Mouse (Mus musculus) thymus, postnatal 0 days (tissue): ENCODE data around the gene Ubxn1. TPM values are rescaled to one million over a fixed set of nuclear protein-coding genes. Genes with fewer than 3 reads are reported as not detected.

ENCODE experiments used
- DNase-seq: peaks from one replicate; pipeline ENCODE4 v3.0.0-alpha.2; 2015; ENCODE audit warnings: low spot score
- microRNA-seq: library from miRNA; unstranded; fragments of <30 nt; microRNA quantifications from one replicate; pipeline ENCODE4, GENCODE M21; 2016; ENCODE audit warnings: borderline number of aligned reads
- polyA plus RNA-seq: library from polyadenylated mRNA; unstranded; fragments of >200 nt; fragmentation: Nextera tagmentation; extraction: Ambion mirVana; gene quantifications from 2 replicates; pipeline ENCODE4 v1.2.1, GENCODE M21; 2015

The Ubxn1 gene
- polyA plus RNA-seq, 1 experiment from 2014 or later: 171 TPM

DNA sequence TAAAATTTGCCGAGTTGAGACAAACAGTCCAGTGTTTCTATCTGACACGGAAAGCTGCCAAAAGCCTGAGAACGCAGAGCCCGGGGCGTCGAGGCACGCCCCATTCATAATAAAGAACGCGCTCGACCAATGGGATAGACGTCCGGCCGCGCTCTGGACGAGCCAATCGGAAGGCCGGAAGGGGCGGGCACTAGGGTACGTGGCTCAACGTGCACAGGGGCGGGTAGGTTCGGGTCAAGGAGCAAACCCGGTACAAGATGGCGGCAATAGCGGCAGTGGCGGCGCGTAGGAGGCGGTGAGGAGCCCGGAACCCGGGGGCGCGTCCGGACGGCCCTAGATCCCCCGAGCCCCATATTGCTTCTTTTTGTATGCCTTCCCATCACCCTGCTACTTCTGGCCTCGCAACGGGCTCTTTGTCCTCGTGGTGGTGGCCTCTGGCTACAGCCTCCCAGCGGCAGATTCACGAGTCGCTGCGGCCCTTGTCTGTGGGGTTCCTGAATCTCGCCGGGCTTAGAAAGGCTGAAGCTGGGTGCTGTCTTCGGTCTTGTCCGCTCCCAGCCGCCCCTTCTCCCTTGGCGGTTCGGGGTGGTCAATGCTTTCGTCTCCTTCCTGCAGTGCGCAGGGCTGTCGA is 26.7 kb downstream of the Ubxn1 start, which contains the start of gene Ganab:
Ganab (plus strand) TSS at position 207 of the 631 bp plus-strand sequence.
- peak; percentile 96 for DNase-seq

- DNase-seq: peak; percentile 27
These were observed 27.3 kb downstream of the Ubxn1 start for GRCm38 (mm10) chr19:8898576-8898975.

DNA sequence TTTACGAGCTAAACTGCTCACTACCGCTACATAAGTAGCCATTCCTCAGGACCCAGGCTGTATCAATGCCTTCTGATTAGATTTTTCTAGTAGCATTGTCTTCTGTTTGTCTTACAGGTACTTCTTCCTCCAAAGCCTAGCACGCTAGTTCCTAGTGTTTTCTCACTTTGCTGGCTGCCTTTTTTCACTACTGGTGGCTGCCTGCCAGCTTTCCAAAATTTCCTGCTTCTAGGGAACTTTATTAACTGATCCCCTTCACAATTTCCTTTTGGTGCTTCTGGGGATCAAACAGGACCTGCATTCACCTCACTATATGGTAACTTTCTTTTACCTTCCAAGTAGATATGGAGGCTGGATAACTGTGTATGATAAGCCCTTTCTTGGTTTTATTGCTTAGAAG is 27.8 kb downstream of the Ubxn1 start:
- no peak for DNase-seq

- no peak for DNase-seq
These were observed 32.1 kb downstream of the Ubxn1 start for GRCm38 (mm10) chr19:8903412-8903811.

GRCm38 (mm10) chr19:8908531-8908930 is 37.2 kb downstream of the Ubxn1 start:
- no peak for DNase-seq

- no peak for DNase-seq
These were observed 40.5 kb downstream of the Ubxn1 start for GRCm38 (mm10) chr19:8911810-8912209.

DNA sequence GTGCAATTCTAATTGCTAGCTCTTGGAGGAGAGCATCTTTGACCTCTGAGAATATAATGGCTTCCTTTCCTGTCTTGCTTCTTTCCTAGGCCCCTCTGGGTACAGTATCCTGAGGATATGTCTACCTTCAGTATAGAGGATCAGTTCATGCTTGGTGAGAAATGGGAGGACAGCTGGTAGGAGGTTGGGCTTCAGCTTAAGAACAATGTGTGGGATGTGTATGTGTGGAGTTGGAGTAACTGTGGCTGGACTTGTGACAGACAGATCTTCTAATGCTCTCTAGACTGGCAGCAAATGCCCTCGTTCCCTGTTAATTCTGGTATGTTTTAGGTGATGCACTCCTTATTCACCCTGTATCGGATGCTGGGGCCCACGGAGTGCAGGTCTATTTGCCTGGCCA is 42.9 kb downstream of the Ubxn1 start:
- DNase-seq: no peak

DNA sequence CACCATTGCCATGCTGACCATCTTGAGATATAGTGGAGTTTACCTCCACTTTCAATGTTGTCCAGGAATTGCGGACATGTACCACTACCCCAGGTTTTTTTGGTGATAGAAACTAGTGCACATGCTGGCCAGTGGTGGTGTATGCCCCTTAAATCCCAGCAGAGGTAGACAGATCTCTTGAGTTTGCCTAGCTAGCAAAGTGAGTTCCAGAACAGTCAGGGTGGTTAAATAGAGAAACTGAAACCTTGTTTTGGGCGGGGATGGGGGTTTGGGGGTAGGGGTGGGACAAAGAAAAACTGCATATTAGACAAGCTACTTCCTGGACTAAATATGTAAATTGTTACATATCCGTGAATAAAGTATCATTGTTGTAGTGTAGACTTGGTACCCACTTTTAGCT is 47.7 kb downstream of the Ubxn1 start:
- DNase-seq: no peak

DNA sequence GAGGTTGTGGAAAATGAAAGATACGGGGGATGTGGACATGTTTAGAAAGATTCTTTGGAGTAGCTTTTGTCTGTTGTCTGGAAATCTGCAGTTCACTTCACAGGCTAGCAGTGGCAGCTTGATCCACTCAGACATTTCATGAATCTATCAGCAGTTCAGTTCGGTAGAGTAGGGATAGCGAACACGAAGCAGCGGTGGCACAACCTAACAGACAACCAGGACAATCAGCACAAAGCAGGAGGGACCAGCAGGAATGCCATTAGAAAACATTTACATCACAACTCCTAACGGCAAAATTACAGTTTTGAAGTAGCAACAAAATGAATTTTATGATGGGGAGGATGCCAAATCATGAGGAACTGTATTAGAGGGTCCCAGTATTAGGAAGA is 48.4 kb downstream of the Ubxn1 start:
- DNase-seq: no peak

- DNase-seq: peak; percentile 77
These were observed 48.9 kb downstream of the Ubxn1 start, which contains the start of gene B3gat3 for GRCm38 (mm10) chr19:8920073-8920736. Gene B3gat3, plus strand, starts transcription at chr19:8920374.

DNA sequence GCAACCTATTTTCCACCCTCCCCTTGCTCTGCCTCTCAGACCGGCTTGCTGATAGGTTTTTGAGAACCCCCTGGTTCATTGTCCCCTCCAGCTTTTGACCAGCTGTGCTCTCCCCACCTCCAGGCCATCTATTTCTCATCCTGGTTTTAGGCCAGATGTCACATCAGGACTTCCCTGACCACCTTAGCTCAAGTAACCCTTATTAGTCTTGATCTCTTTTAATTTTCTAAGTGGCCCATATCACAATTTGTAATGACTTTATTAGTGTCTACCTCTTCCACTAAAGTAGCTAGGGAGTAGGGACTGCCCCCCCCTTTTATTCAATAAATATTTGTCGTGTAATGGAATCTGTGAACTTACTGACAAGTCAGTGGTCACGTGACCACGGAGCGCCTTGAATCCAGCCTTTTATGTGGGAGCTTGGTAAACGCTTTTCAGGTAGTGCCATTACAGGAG is 49.6 kb downstream of the Ubxn1 start:
- DNase-seq: peak; percentile 61

DNA sequence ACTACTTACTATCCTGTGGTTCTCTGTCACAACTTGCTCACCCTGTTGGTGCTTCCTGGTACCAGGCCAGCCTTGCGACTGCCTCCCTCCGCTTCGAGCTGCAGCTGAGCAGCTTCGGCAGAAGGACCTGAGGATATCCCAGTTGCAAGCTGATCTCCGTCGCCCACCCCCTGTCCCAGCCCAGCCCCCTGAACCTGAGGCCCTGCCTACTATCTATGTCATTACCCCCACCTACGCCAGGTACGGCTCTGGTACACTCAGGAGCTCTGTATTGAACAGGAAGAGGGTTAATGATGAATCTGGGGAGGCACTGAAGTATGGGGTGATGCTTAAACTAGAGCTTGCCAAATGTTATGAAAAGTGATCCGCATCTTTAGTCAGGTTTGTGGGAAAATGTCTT is 50.4 kb downstream of the Ubxn1 start:
- no peak for DNase-seq

Small RNAs within 50 kb of the gene (microRNA-seq; reads per million reads assigned to microRNA genes)
- gene Mir5136: not detected

Other genes with a start within 250 kb of the Ubxn1 start
- gene Chrm1, start 207.7 kb upstream of the Ubxn1 start, polyA plus RNA-seq: 0.04 and 0.05 TPM in 2 replicates
- 122 and 131 TPM in 2 replicates for gene Slc3a2, start 148.1 kb upstream of the Ubxn1 start, polyA plus RNA-seq
- gene Wdr74, start 135.7 kb upstream of the Ubxn1 start, polyA plus RNA-seq: 101 and 103 TPM in 2 replicates
- gene 1700092M07Rik, start 130.8 kb upstream of the Ubxn1 start, polyA plus RNA-seq: 0.79 and 0.84 TPM in 2 replicates
- gene Stx5a, start 130.1 kb upstream of the Ubxn1 start, polyA plus RNA-seq: 108 and 114 TPM in 2 replicates
- gene Nxf1, start 114.4 kb upstream of the Ubxn1 start, polyA plus RNA-seq: 182 and 200 TPM in 2 replicates
- 205 and 223 TPM in 2 replicates for gene Tmem223, start 100.5 kb upstream of the Ubxn1 start, polyA plus RNA-seq
- gene Tmem179b, start 97.0 kb upstream of the Ubxn1 start, polyA plus RNA-seq: 154 and 166 TPM in 2 replicates
- 24.1 and 24.7 TPM in 2 replicates for gene Taf6l, start 85.1 kb upstream of the Ubxn1 start, polyA plus RNA-seq
- 233 and 246 TPM in 2 replicates for gene Polr2g, start 72.9 kb upstream of the Ubxn1 start, polyA plus RNA-seq
- gene Zbtb3, start 68.9 kb upstream of the Ubxn1 start, polyA plus RNA-seq: 2.9 and 3.5 TPM in 2 replicates
- 44.1 and 49.8 TPM in 2 replicates for gene Ttc9c, start 52.2 kb upstream of the Ubxn1 start, polyA plus RNA-seq
- gene Hnrnpul2, start 51.5 kb upstream of the Ubxn1 start, polyA plus RNA-seq: 4.3 and 5.3 TPM in 2 replicates
- gene AC129217.1, start 41.7 kb upstream of the Ubxn1 start, polyA plus RNA-seq: not detected in 2 replicates
- 54.6 and 63.0 TPM in 2 replicates for gene Bscl2, start 34.0 kb upstream of the Ubxn1 start, polyA plus RNA-seq
- 0.36 and 0.66 TPM in 2 replicates for gene Gng3, start 32.3 kb upstream of the Ubxn1 start, polyA plus RNA-seq
- 0.78 and 1.1 TPM in 2 replicates for gene Lrrn4cl, start 20.7 kb upstream of the Ubxn1 start, polyA plus RNA-seq
- 106 and 119 TPM in 2 replicates for gene Uqcc3, start 9.4 kb downstream of the Ubxn1 start, polyA plus RNA-seq
- gene Lbhd1, start 12.2 kb downstream of the Ubxn1 start, polyA plus RNA-seq: 67.6 and 70.2 TPM in 2 replicates
- gene Gm49403, start 12.4 kb downstream of the Ubxn1 start, polyA plus RNA-seq: not detected in 2 replicates
- 80.7 and 98.0 TPM in 2 replicates for gene 1810009A15Rik, start 17.4 kb downstream of the Ubxn1 start, polyA plus RNA-seq
- gene Gm49416, start 17.4 kb downstream of the Ubxn1 start, polyA plus RNA-seq: not detected in 2 replicates
- gene Ints5, start 21.5 kb downstream of the Ubxn1 start, polyA plus RNA-seq: 32.4 and 33.6 TPM in 2 replicates
- gene Ganab, start 26.6 kb downstream of the Ubxn1 start, polyA plus RNA-seq: 51.9 and 55.5 TPM in 2 replicates
- 28.4 and 29.3 TPM in 2 replicates for gene B3gat3, start 48.9 kb downstream of the Ubxn1 start, polyA plus RNA-seq
- gene Rom1, start 57.9 kb downstream of the Ubxn1 start, polyA plus RNA-seq: 4.7 TPM in 2 replicates
- gene Eml3, start 58.1 kb downstream of the Ubxn1 start, polyA plus RNA-seq: 25.2 and 27.1 TPM in 2 replicates
- gene Mta2, start 70.4 kb downstream of the Ubxn1 start, polyA plus RNA-seq: 203 and 214 TPM in 2 replicates
- 31.2 and 32.4 TPM in 2 replicates for gene Tut1, start 82.4 kb downstream of the Ubxn1 start, polyA plus RNA-seq
- 326 and 340 TPM in 2 replicates for gene Eef1g, start 95.5 kb downstream of the Ubxn1 start, polyA plus RNA-seq
- 20.3 and 22.3 TPM in 2 replicates for gene Ahnak, start 117.8 kb downstream of the Ubxn1 start, polyA plus RNA-seq
- 10.7 and 11.0 TPM in 2 replicates for gene Scgb1a1, start 216.5 kb downstream of the Ubxn1 start, polyA plus RNA-seq